Mouse (Mus musculus): ENCODE measurements around the gene Tenm4. TPM values are rescaled to one million over a fixed set of nuclear protein-coding genes. Genes with fewer than 3 reads are reported as not detected.

Gene Tenm4
- 0.53 and 1.0 TPM in 2 replicates for polyA plus RNA-seq (2012; rRNA removed)

DNA sequence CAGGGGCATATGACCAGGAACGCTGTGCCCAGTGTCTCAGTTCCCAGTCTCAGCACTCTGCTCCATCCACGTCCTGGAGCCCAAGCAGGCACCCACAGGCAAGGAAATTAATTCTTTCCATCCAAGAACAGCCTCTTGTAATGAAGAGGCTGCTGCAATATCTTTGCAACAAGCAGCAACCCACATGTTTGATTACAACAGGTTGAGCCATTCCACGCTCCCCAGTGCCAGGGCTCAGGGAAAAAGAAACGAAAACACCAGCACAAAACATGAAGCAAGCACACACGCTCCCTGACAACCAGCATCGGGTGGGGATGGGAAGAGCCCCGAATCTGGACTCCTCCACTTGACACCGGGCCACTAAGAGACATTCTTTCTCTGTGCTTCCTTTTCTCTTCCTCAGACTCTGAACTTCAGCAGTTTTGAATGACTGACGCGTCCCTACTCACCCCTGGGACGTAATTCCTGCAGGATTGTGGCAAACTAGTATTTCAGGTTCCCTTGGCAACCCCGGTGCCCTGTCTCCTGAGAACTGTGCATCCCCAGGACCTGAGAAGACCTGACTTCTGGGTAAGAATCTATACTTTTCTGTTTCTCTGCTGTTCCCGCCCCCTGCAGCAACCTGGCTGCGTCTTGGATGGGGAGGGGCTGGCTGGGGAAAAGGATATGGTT lies at the start of gene Tenm4:
Gene Tenm4, plus strand, starts transcription at position 323 of the 672 bp plus-strand sequence.
- 31% methylated on average over 14 of the region's 14 CpGs for WGBS
- no peak for DNase-seq (ENCODE audit: low read depth, low spot score)

GRCm38 (mm10) chr7:96130763-96131162 lies 40.3 kb upstream of the Tenm4 start:
- no peak for DNase-seq (ENCODE audit: low read depth, low spot score)
- 44% methylated on average over 4 of the region's 4 CpGs for WGBS

DNA sequence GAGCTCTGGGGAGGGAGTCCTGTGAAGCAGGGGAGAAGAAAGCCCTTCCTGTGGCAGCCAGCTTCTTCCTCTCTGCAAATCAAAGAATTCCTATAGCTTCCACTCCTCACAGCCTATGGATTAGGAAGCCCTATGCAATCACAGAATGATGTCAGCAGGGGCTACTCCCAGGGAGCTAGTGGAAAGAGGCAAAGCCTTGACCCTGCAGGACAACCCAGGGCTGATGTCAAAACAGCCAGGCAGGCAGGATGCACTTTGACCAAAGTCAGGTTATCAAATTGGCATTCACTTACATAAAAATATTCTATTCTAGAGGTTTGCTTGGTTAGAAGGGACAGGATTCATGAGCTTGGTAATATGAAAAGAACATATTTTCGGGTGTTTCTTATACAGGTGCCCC lies 39.9 kb upstream of the Tenm4 start:
- DNase-seq (ENCODE audit: low read depth, low spot score): no peak
- WGBS: 68% methylated on average over 1 of the region's 1 CpGs

DNA sequence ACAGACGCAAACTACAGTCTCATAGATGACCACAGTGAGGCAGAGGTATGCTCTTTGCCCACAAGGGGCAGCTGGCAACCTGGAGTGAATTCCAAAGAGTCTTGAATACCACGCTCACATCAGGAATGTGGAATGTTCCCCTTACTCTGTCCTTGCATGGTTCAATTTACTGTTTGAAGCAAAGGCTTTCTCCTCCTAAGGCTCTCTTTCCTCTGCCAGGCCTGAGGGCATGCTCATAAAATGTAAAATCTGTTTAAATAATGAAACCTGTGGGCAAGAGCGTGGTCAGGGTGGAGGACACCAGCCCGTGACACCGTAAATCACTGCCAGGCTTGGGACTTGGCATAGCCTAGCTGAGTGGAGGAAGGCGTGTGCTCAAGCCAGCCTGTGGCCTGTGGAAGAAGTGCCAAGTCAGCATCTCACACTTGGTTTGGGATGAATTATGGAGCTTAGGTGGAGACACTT lies 34.5 kb upstream of the Tenm4 start:
- WGBS: 60% methylated on average over 6 of the region's 6 CpGs

DNA sequence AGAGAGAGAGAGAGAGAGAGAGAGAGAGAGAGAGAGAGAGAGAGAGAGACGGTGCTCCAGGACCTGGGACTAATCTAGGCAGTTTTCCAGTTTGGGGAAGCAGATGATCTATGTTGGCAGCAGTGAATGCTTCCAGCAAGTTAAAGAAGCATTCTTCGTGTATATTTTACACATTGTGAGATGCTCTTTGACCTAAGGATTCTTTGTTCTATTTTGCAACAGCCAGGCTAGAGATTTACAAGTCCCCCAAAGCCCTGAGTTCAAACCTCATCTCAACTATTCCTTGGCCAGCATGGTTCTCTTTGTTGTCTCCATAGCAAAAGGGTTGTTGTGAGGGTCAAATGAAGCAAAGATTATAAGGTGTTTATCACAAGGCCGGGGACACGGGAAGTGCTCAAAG lies 29.2 kb upstream of the Tenm4 start:
- WGBS: 54% methylated on average over 4 of the region's 4 CpGs
- no peak for DNase-seq (ENCODE audit: low read depth, low spot score)

More for the DNA sequence above, 34.5 kb upstream of the Tenm4 start:
- no peak for DNase-seq (ENCODE audit: low read depth, low spot score)

- WGBS: 60% methylated on average over 3 of the region's 3 CpGs
- DNase-seq (ENCODE audit: low read depth, low spot score): no peak
Observed at GRCm38 (mm10) chr7:96142973-96143596, 28.0 kb upstream of the Tenm4 start.

- 44% methylated on average over 4 of the region's 4 CpGs for WGBS
- no peak for DNase-seq (ENCODE audit: low read depth, low spot score)
Observed at GRCm38 (mm10) chr7:96147436-96147835, 23.6 kb upstream of the Tenm4 start.

DNA sequence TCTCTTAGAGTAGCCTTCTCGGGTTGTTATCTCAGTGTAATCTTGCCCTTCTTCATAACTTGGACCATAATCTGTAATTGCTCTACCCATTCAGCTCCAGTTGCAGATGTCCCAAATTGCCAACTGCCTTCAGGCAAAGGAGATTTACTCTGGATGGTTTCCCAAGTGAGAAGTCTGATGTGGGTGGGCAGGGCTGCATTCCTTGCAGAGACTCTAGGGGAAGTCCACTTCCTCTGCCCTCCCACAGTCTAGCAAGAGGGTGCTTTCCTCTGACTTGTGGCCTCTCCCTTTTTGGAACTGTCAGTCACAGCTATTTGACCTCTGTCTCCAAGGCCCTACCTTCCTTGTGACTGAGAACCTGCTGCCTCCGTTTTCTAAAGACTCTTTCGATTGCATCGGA lies 22.9 kb upstream of the Tenm4 start:
- 74% methylated on average over 4 of the region's 4 CpGs for WGBS
- no peak for DNase-seq (ENCODE audit: low read depth, low spot score)

DNA sequence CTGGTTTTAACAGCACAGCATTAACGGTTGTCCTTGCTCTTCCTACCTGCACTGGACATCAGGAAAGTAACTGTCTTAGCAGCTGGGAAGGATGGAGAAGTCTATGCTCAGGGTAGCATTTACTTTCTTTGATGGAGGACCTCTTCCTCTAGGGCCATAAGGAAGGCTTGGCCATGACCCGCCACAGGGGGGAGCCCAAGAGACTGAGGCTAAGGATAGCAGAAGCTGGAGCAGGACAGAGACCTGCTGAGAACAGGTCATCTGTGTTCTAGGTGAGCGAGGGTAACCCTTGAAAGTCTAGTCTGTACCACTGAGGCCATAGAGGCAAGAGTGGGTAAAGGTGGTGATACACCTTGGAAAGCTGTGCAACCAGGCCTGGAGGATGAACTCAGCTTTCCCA lies 19.8 kb upstream of the Tenm4 start:
- no peak for DNase-seq (ENCODE audit: low read depth, low spot score)
- WGBS: 44% methylated on average over 3 of the region's 3 CpGs

- DNase-seq (ENCODE audit: low read depth, low spot score): no peak
- WGBS: 61% methylated on average over 5 of the region's 5 CpGs
Observed at GRCm38 (mm10) chr7:96151961-96152360, 19.1 kb upstream of the Tenm4 start.

DNA sequence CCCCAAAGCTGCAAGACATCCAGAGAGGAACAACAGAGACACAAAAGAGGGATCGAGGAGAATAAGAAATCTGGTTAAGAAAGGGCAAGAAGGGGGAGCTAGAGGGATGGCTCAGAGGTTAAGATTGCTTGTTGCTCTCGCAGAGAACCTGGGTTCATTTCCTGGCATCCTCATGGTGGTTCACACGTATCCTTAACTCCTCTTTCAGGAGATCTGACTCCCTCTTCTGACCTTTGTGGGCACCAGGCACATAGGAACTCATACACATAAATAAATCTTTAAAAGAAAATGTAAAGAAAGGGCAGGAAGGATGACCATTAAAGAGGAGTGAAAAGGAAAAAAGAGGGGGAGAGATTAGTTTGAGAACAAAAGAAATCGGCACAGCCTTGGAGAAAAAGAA lies 18.6 kb upstream of the Tenm4 start:
- 28% methylated on average over 4 of the region's 4 CpGs for WGBS
- no peak for DNase-seq (ENCODE audit: low read depth, low spot score)

GRCm38 (mm10) chr7:96152924-96153359 lies 18.1 kb upstream of the Tenm4 start:
- no peak for DNase-seq (ENCODE audit: low read depth, low spot score)
- 3% methylated on average over 10 of the region's 10 CpGs for WGBS

DNA sequence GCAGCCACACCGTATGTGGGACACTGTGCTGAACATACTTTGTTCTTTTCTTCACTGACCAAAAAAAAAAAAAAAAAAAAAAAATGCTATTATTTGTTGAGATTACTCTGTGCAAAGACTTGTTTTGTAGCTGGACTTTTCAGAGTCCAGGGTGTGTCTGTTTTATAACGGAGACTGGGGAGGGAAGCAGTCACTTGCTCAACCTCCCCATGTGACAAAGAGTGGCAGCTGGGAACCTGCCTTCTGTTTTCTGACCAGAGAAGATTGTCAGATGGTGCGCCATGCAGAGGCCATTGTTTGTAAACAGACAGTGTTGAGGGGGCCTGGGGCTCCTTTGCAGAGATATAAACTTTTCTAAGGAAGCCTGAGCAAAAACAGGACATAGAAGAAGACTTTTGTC lies 17.0 kb upstream of the Tenm4 start:
- 55% methylated on average over 3 of the region's 3 CpGs for WGBS
- DNase-seq (ENCODE audit: low read depth, low spot score): no peak

DNA sequence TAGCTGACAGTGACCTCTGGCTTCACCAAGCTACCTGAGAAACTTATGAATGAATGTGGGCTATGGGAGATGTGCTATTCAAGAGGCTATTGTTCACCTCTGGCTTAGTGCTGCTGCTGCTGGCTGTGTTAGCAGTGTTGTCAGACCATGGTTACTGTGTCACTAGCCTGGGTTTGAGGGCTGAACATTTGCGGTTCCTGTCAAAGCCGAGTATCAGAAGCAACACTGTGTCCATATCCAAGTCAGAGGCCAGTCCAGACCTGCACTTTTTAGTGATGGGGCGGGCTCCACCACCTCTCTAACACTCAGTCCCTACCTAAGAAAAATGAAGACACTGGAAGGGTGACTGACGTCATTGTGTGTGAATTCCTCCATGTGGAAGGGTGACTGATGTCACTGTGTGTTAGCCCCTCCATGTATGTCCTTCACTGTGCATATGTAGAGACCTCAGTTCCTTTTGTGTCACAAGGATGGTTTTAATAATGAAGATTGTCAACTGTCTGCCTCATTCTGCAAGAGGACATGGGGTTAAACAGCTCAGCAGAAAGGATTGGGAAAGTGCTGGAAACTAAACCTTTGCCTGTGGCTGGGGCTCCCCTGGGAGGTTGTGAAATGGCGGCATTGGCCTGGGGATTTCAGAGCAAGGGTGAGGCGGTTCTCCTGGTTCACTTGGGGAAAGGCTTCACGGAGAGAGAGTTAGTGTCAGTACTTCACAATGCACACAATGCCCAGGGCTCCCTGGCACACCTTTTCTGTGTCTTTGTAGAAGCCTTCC lies 14.4 kb upstream of the Tenm4 start:
- no peak for DNase-seq (ENCODE audit: low read depth, low spot score)
- 78% methylated on average over 7 of the region's 7 CpGs for WGBS

DNA sequence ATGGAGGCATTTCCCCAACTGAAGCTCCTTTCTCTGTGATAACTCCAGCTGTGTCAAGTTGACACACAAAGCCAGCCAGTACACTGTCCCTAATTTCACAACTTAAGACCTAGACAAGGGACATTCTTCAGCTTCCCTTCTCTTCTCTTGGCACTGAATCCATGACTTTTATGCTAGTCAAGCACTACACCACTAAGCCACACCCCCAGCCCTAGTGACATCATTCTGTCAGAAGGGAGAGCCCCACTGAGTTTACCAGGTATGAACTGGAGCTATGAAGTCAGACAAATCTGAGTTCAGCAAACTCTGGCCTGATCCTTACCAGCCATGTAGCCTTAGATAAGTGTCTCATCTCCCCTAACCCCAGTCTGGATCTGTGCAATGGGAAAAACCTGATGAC lies 6.9 kb upstream of the Tenm4 start:
- DNase-seq (ENCODE audit: low read depth, low spot score): no peak

GRCm38 (mm10) chr7:96168921-96169320 lies 2.1 kb upstream of the Tenm4 start:
- WGBS: 35% methylated on average over 3 of the region's 3 CpGs
- no peak for DNase-seq (ENCODE audit: low read depth, low spot score)

DNA sequence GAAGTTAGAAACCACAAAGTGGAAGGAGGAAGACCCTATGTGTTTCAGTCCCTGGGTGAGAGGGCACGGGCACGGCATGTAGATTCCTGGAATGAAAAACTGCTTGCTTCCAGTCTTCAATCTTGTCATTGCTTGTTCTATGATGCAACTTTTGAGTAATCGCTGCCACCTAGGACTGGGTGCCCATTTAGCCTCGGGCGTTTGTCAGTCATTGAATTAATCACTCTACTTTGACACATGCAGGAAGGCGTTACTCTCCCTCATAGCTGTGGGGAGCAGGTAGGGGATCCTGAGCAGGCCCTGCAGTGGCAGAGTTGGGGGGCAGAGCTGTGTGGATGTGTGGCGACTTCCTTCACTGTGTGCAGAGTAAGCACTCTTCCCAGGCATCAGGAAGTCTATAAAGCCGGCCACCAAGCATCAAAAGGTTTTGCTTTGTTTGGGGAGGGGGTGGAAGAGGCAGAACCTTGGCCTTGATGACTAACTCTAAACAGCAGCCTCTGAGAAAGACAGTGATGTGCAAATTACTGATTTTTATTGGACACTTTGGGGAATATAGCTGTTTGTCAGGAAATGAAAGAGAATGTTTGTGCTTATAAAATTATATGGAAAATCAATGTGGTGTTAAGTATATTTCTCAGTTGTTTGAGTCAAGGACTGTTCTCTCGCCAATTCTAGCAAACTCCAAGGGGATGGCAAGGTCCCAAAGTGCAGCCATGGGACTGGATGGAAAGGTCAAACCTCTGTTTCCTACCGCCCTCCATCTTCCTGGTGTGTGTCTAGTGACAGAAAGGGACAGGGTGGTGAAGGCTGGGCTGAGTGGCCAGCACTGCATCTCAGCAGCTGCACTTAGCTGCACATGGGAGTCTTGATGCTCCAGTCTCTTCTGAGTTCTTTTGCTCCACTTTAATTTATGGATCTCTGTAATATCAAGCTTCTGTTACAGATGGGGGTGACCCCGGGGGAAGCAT lies 834 bp downstream of the Tenm4 start:
- 26% methylated on average over 11 of the region's 11 CpGs for WGBS
- no peak for DNase-seq (ENCODE audit: low read depth, low spot score)

- 88% methylated on average over 8 of the region's 8 CpGs for WGBS
- no peak for DNase-seq (ENCODE audit: low read depth, low spot score)
Observed at GRCm38 (mm10) chr7:96176781-96177180, 5.7 kb downstream of the Tenm4 start.

GRCm38 (mm10) chr7:96181751-96182150 lies 10.7 kb downstream of the Tenm4 start:
- WGBS: 62% methylated on average over 4 of the region's 4 CpGs
- DNase-seq (ENCODE audit: low read depth, low spot score): no peak

DNA sequence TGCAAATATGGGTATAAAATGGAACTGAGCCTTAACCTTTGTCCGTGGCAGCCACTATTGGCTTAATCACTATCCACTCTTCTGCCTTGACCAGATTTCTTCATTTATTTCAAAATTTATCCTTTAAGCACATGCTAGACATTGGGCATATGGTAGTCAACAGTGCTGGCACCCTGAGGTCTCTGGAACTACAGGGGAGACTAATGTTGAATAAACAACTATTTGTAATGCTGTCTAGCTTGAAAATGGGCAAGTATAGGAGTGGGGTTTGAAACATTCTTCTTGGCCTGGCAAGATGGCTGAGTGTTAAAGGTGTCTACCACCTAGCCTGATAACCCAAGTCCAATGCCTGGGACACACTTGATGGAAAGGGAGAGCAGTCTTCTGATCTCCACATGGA lies 12.1 kb downstream of the Tenm4 start:
- WGBS: 93% methylated on average over 1 of the region's 1 CpGs
- no peak for DNase-seq (ENCODE audit: low read depth, low spot score)

Data from large intestine, adult 2 months (tissue).